Mouse (Mus musculus) embryonic fibroblast, embryonic 13.5 days (primary cell): ENCODE data around the gene Pelo.

Experiments
- CTCF ChIP-seq: IDR thresholded peaks from 2 replicates; pipeline ENCODE4 v1.5.1; 2011; ENCODE audit warnings: mild to moderate bottlenecking, control low read depth, low read length, moderate library complexity, borderline replicate concordance; ENCODE audit not compliant: insufficient read depth
- POLR2A ChIP-seq: IDR thresholded peaks from 2 replicates; pipeline ENCODE4 v1.6.1; 2011; ENCODE audit warnings: low read depth, mild to moderate bottlenecking, control low read depth, low read length, moderate library complexity

GRCm38 (mm10) chr13:115085974-115086373, 4.0 kb downstream of the Pelo start:
- TF ChIP-seq POLR2A = no peak
- no peak for TF ChIP-seq CTCF
